Mouse (Mus musculus): ENCODE measurements at regions not wholly inside any gene's neighbourhood (a gene's known extent, or its start where the extent isn't known, plus 50 kb on each side); places are given as distances from the start of the nearest gene placed in this dataset.

- no peaks in the 10 kb centered on the region for H3K9me3 ChIP-seq (ENCODE audit: control insufficient read depth, low read length)
- H3K36me3 ChIP-seq (ENCODE audit: control insufficient read depth, insufficient read depth, low read length): no peaks in the 10 kb centered on the region
- H3K27me3 ChIP-seq (replicated peaks; ENCODE audit: control insufficient read depth, insufficient read depth, low read length): no peaks in the 10 kb centered on the region
- DNase-seq (ENCODE audit: low spot score): no peak
- no peak overlapping the region for H3K27ac ChIP-seq (ENCODE audit: low read depth)
- WGBS: 86% methylated on average over 6 of the region's 6 CpGs
- no peak overlapping the region for H3K4me2 ChIP-seq (ENCODE audit: low read length)
- no peaks in the 10 kb centered on the region for H3K4me1 ChIP-seq (replicated peaks; ENCODE audit: control insufficient read depth, insufficient read depth, low read length)
- ATAC-seq (replicated peaks; ENCODE audit: low FRiP score, low TSS enrichment, low read depth): no peak
- H3K9ac ChIP-seq (ENCODE audit: low read length): no peak overlapping the region
- no peak overlapping the region for H3K4me3 ChIP-seq (ENCODE audit: low read depth, low read length)
These were observed 657.3 kb upstream of the Impad1 start for GRCm38 (mm10) chr4:5450417-5450816.

DNA sequence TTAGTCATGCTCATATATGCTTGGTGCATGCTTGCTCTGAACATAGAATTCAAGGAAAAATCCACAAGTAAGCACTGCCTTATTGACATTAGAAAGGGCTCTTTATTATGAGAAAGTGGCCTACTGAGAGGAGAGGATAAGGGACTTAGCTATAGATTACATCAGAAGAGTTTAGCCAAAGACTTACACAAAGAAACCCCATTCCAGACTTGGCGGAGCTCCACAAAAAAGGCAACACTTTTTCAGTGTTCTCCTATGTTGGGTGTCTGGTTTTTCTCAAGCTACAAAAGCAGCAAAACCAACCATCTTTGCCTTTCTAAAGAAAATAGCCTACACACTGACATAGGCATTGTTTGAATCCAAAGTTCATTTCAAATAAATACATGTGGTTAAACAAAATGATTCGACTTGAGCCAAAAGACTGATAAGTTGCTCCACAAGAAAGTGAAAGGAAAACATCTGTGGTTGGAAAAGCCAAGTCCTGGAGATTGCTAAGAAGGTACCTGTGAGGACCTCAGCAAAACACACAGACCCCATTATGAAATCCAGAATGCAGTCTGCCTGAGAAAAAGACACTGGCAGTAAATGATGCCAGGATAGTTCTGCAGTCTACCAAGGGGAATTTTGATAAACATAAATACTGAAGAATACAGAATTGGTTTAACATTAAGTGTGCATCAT lies 648.3 kb upstream of the Impad1 start:
- H3K4me1 ChIP-seq (replicated peaks; ENCODE audit: control insufficient read depth, insufficient read depth, low read length): no peaks in the 10 kb centered on the region; the same call in 1 of the 2 replicates
- DNase-seq (ENCODE audit: low spot score) (no peak), ATAC-seq (replicated peaks; ENCODE audit: low FRiP score, low TSS enrichment, low read depth) (peak; percentile 47)
- no peak overlapping the region for H3K4me2 ChIP-seq (ENCODE audit: low read length)
- 33% methylated on average over 2 of the region's 2 CpGs for WGBS
- no peaks in the 10 kb centered on the region for H3K9me3 ChIP-seq (ENCODE audit: control insufficient read depth, low read length)
- no peaks in the 10 kb centered on the region for H3K36me3 ChIP-seq (ENCODE audit: control insufficient read depth, insufficient read depth, low read length)
- peak overlapping the region; percentile 54; the same call in 1 of the 2 replicates for H3K27ac ChIP-seq (ENCODE audit: low read depth)
- no peaks in the 10 kb centered on the region for H3K27me3 ChIP-seq (replicated peaks; ENCODE audit: control insufficient read depth, insufficient read depth, low read length)
- no peak overlapping the region for H3K9ac ChIP-seq (ENCODE audit: low read length)
- no peak overlapping the region for H3K4me3 ChIP-seq (ENCODE audit: low read depth, low read length)

DNA sequence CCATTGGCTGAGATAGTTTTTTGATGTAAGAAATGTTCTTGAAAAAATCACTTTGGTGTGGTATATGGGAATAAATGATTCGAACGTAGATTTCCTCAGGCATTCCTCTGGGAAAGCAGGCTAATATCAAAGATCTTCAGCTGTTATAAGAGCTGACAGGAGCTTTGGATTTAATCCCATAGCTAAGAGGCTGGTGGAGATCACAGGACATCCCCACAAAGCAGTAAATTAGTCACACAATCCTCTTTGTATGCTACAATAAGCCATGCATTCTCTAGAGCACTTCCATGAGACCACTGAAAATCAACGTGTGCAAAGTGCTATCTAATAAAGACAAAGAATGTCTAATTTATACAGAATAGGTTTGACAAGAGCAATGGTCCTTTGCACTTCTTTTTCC lies 643.9 kb upstream of the Impad1 start:
- Histone ChIP-seq H3K27ac (ENCODE audit: low read depth) (no peak overlapping the region), H3K4me2 (ENCODE audit: low read length) (no peak overlapping the region), H3K9me3 (ENCODE audit: control insufficient read depth, low read length) (no peaks in the 10 kb centered on the region), H3K4me3 (ENCODE audit: low read depth, low read length) (no peak overlapping the region), H3K36me3 (ENCODE audit: control insufficient read depth, insufficient read depth, low read length) (no peaks in the 10 kb centered on the region), H3K27me3 (replicated peaks; ENCODE audit: control insufficient read depth, insufficient read depth, low read length) (no peaks in the 10 kb centered on the region), H3K4me1 (replicated peaks; ENCODE audit: control insufficient read depth, insufficient read depth, low read length) (no peaks in the 10 kb centered on the region; the same call in 1 of the 2 replicates), H3K9ac (ENCODE audit: low read length) (no peak overlapping the region)
- no peak for DNase-seq (ENCODE audit: low spot score)
- no peak; the same call in 1 of the 2 replicates for ATAC-seq (replicated peaks; ENCODE audit: low FRiP score, low TSS enrichment, low read depth)
- WGBS: 44% methylated on average over 3 of the region's 3 CpGs

Data from intestine, embryonic 14.5 days (tissue).